Mouse (Mus musculus) left cerebral cortex, postnatal 4 days (tissue): ENCODE measurements around the gene Sdhaf1. TPM values are rescaled to one million over a fixed set of nuclear protein-coding genes. Genes with fewer than 3 reads are reported as not detected.
A peak's percentile ranks its signal among the peaks of the same experiment; 100 is the strongest.

Experiments
- DNase-seq: peaks from one replicate; pipeline ENCODE4 v3.0.0-alpha.2; 2022
- intact Hi-C: fragments of 180-260 bp; cut with DNase I; formaldehyde crosslinking; loops from one replicate; pipeline ENCODE4 v1.15.1; 2025
- total RNA-seq, 2 experiments: library from RNA; stranded (reverse); gene quantifications; 2 replicates each; pipeline ENCODE4 v1.2.3; 2021

The Sdhaf1 gene
- total RNA-seq, 2 experiments from 2014 or later = 7.1 to 7.4 TPM

DNA sequence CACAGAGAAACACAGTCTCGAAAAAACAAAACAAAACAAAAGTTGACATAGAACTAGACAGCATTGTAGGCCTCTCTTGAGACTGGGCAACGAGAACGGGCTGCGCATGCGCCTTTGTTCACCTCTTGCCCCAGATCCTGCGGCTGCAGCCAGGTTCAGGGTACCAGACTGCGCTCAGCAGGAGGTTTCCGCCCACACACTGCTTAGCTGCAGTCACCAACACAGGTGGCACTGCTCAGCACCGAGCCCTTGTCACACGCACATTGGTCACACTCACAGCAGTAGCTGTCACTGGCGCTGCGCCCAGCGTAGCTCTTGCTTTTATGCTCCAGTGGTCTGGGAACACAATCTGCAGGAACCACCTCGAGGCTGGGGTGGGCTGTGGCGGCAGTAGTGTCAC is 3.4 kb upstream of the Sdhaf1 start:
- peak; percentile 91 for DNase-seq
- intact Hi-C loops = no loop called here

- no peak for DNase-seq
These were observed 2.7 kb upstream of the Sdhaf1 start for GRCm38 (mm10) chr7:30326427-30326826.

GRCm38 (mm10) chr7:30325364-30325763 is 1.7 kb upstream of the Sdhaf1 start:
- peak; percentile 49 for DNase-seq
- intact Hi-C loops = no loop called here

More at GRCm38 (mm10) chr7:30326427-30326826, 2.7 kb upstream of the Sdhaf1 start:
- intact Hi-C loops = no loop called here

DNA sequence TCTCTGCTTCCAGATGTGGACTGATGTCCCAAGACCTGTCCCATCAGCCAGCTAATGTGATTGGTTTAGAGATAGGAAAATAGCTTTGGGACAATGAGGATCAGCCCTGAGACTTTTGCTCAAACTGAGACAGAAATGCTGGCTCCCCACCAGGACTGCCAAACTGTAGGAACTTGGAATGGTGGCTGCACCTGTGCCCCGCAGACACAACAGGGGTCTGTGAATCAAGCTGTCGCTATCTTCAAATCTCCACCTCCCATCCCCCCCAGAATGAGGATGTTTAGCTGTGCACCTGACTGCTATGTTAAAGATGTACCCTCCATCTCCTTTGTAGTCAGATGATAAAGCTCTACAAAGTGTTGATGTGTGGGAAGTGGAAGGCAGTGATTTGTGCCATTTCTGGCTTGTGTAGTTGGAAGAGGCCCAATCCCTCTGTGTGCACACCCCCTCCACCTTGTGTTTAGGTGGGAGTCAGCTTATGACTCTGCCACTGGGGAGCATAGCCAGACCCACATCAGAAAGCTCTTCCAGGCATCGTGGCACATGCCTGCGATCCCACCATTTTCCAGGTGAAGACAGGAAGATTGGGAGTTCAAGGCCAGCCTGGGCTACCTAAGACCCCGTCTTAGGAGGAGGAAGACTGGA is 727 bp upstream of the Sdhaf1 start:
- DNase-seq = no peak
- intact Hi-C loops = no loop called here

- DNase-seq = no peak
- intact Hi-C loops = no loop called here
These were observed 830 bp downstream of the Sdhaf1 start for GRCm38 (mm10) chr7:30322865-30323264.

DNA sequence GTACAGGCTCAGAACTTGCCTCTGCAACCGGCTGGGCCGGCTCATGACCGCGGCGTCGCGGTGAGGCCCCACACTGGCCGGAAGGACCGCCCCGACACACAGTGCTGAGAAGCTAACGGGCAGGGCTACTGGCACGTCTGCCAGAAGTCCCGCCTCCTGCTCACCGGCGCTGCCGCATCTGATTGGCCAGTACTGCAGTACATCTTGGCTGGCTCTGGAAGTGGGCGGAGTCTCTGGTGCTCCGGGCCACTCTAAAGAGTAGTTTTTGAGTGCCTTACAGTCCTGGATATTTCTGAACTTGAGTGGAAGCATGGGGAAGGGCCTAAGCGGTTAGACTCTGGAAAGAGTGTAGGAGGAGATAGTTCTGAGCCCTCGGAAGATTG is 1.4 kb downstream of the Sdhaf1 start:
- DNase-seq = peak; percentile 99
- intact Hi-C loops = no loop called here

- intact Hi-C loops = no loop called here
- DNase-seq = peak; percentile 46
These were observed 2.0 kb downstream of the Sdhaf1 start, which contains the start of gene E130208F15Rik for GRCm38 (mm10) chr7:30321539-30322284. E130208F15Rik (plus strand) TSS chr7:30321740.

DNA sequence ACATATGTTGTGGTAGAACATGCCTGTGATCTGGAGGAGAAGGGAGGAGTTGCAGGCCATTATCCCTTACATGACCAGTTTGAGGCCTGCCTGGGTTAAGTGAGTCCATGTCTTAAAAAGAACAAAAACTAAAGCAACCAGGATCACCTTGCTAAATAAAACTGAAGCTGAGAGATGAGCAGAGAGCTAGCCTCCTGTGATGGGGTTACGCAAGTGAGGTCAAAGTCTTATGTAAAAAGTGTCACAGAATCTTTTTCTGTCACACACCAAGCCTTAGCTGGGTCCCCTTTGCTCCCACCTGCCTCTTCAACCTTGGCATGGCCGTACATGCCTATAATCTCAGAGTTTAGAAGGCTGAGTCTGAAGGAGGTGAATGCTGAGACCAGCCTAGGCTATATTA is 2.7 kb downstream of the Sdhaf1 start:
- intact Hi-C loops = no loop called here
- no peak for DNase-seq

- DNase-seq = no peak
- intact Hi-C loops = no loop called here
These were observed 5.6 kb downstream of the Sdhaf1 start for GRCm38 (mm10) chr7:30318142-30318541.

DNA sequence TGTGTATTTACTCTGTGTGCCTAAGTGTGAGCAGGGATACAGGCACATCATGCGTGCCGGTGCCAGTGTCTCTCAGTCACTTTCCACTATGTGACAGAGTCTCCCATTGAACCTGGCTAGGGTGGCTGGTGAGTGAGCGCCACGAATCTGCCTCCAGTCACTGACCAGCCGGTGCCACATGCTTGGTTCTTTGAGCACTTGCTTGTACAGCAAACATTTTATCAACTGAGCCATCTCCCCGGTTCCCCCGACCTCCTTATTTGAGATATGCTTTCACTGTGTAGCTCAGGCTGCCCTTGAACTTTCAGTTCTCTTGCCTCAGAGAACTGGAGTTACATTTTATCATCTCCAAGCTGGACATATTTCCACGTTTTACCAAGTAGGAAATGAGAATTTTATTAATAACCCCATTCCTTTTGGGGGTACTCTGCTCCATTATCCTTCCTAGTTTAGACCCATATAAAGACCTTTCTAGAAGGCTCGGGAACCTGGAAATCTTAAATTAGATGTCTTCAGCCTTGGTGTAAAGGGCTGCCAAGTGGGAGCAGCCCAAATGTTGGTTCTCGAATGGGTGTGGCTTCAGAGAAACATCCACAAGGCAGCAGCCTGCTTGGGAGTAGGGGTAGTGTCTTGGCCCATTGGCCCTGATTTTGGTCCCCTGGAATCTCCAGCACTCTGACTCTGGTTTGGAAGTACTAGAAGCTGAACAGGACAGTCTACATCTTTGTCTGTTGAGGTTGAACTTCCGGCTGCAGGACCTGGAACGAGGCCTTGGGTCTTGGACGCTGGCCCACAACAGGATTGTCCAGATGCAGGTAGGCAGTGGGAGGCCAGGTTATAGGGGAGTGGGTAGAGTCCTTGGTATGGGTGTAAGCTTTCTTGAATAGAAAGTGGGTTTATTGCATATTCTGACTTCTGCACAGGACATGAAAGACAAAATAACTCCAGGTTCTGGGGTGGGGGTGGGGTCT is 7.9 kb downstream of the Sdhaf1 start:
- intact Hi-C loops = no loop called here

GRCm38 (mm10) chr7:30314721-30315155 is 9.0 kb downstream of the Sdhaf1 start, which contains the start of gene Syne4:
Syne4 (plus strand) TSS chr7:30314807.
- no peak for DNase-seq
- intact Hi-C loops = no loop called here

More for the DNA sequence above, 7.9 kb downstream of the Sdhaf1 start:
- no peak for DNase-seq

DNA sequence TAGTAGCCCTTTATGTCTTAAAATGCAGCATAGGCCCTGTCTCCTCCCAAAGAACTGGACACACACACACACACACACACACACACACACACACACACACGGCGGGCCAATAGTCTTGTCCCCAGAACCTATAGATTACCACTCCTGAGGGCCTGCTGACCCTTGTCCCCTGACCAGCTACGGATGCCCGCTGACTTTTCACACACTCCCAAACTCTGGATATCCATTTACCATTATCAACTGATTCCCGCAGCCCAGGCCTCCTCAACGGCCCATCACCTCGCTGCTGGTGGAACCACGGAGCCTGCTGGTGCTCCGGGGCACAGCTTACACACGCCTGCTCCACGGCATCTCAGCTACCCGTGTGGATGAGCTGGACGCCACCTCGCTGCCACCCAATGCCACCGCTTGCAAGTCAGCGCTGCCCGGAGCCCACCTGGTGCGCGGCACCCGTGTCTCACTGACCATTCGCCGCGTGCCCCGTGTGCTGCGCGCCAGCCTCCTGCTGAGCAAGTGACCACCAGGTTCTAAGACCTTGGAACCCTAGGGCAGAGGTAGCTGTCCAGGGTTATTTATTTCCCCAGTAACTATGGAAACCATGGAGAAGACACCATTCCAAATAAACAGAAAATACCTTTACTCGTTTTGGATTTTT is 9.9 kb downstream of the Sdhaf1 start:
- intact Hi-C loops = no loop called here
- DNase-seq = no peak

GRCm38 (mm10) chr7:30310136-30310535 is 13.6 kb downstream of the Sdhaf1 start:
- intact Hi-C loops = no loop called here
- DNase-seq = no peak

- DNase-seq = no peak
These were observed 14.1 kb downstream of the Sdhaf1 start for GRCm38 (mm10) chr7:30309395-30310129.

DNA sequence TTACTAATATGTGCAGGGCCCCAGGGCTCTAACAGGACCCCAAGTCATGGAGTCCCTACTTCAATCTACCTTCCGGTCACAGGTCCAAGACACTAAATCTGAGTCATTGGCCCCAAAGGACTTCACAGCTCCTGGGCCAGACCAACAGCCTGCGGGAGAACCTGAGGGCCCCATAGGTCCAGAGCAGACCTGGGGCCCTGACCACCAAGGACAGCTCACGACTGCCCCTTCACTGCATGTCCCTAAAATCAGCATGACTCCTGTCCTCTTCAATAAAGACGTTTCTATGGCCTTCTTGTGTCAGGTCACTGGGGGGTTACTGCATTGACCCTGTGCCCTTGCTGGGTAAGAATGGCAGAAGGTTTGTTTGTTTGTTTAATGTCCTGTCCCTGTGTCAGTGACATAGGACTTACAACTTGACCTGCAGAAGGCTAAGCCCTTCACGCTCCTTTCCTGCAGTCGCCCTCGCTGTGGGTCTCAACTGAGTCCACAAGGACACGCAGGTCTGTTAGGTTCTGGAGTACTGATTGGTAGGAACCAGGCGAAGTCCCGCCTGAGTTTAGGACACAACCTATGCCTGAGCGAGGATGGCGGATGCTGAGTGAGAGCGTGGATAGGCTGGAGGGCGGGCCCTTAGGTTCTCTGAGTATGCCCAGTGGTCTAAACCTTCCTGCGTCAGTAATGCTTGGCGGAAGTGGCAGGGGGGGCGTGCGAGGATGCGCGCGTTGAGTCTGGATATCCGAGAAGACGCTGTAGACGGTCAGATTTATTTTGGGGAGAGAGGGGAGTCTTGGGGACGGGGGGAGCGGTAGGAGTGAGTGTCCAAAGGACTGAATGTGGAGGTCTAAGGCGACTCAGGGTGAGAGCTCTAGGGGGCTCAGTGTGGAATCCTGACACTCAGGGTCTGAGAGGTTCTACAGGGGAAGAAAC is 15.4 kb downstream of the Sdhaf1 start, which contains the start of gene Alkbh6:
TSS of gene Alkbh6 (plus strand) at position 642 of the 930 bp plus-strand sequence.
- intact Hi-C loops = no loop called here
- peak; percentile 94 for DNase-seq

More at GRCm38 (mm10) chr7:30309395-30310129, 14.1 kb downstream of the Sdhaf1 start:
- intact Hi-C loops = no loop called here

- DNase-seq = no peak
- intact Hi-C loops = no loop called here
These were observed 17.5 kb downstream of the Sdhaf1 start for GRCm38 (mm10) chr7:30306083-30306779.

- no peak for DNase-seq
- intact Hi-C loops = no loop called here
These were observed 22.8 kb downstream of the Sdhaf1 start for GRCm38 (mm10) chr7:30300914-30301313.

GRCm38 (mm10) chr7:30297266-30297665 is 26.4 kb downstream of the Sdhaf1 start:
- no peak for DNase-seq
- intact Hi-C loops = no loop called here
